Mouse (Mus musculus) fat pad, adult 2 months (tissue): ENCODE data around the gene Fkbp5.
"Not testable (repeated sequence)": the region's sequence is repeated elsewhere in the genome, so short reads cannot be mapped to it uniquely, and the experiment has no call there.

Source experiments
- DNase-seq: peaks from one replicate; pipeline ENCODE4 v3.0.0-alpha.2; 2011; ENCODE audit warnings: low read depth, low spot score; ENCODE audit errors: extremely low read depth

Gene Fkbp5

GRCm38 (mm10) chr17:28424373-28424772 lies 93.0 kb downstream of the Fkbp5 start:
- peak; percentile 80 for DNase-seq

GRCm38 (mm10) chr17:28421071-28421470 lies 96.3 kb downstream of the Fkbp5 start:
- DNase-seq = no peak

- no peak for DNase-seq
Observed at GRCm38 (mm10) chr17:28420229-28421051, 96.9 kb downstream of the Fkbp5 start.

- no peak for DNase-seq
Observed at GRCm38 (mm10) chr17:28419636-28420035, 97.7 kb downstream of the Fkbp5 start.

GRCm38 (mm10) chr17:28418954-28419353 lies 98.4 kb downstream of the Fkbp5 start:
- DNase-seq = no peak

- not testable (repeated sequence) for DNase-seq
Observed at GRCm38 (mm10) chr17:28418481-28418880, 98.8 kb downstream of the Fkbp5 start.

GRCm38 (mm10) chr17:28417771-28418170 lies 99.6 kb downstream of the Fkbp5 start:
- DNase-seq = no peak

- peak; percentile 91 for DNase-seq
Observed at GRCm38 (mm10) chr17:28415271-28415670, 102.1 kb downstream of the Fkbp5 start.

- DNase-seq = no peak
Observed at GRCm38 (mm10) chr17:28411381-28411960, 105.9 kb downstream of the Fkbp5 start.

- no peak for DNase-seq
Observed at GRCm38 (mm10) chr17:28410731-28411130, 106.6 kb downstream of the Fkbp5 start.

- DNase-seq = no peak
Observed at GRCm38 (mm10) chr17:28408251-28408918, 108.9 kb downstream of the Fkbp5 start.

- DNase-seq = no peak
Observed at GRCm38 (mm10) chr17:28407418-28408250, 109.7 kb downstream of the Fkbp5 start.

GRCm38 (mm10) chr17:28406471-28406870 lies 110.9 kb downstream of the Fkbp5 start:
- no peak for DNase-seq

- not testable (repeated sequence) for DNase-seq
Observed at GRCm38 (mm10) chr17:28404745-28405144, 112.6 kb downstream of the Fkbp5 start.

GRCm38 (mm10) chr17:28404301-28404700 lies 113.0 kb downstream of the Fkbp5 start:
- DNase-seq = no peak

GRCm38 (mm10) chr17:28394994-28395393 lies 122.3 kb downstream of the Fkbp5 start:
- DNase-seq = no peak

- no peak for DNase-seq
Observed at GRCm38 (mm10) chr17:28394051-28394765, 123.1 kb downstream of the Fkbp5 start.

GRCm38 (mm10) chr17:28391568-28392432 lies 125.5 kb downstream of the Fkbp5 start:
- DNase-seq = no peak

GRCm38 (mm10) chr17:28388534-28388933 lies 128.8 kb downstream of the Fkbp5 start:
- no peak for DNase-seq
